Mouse (Mus musculus): ENCODE results near the gene 5430419D17Rik. TPM values are rescaled to one million over a fixed set of nuclear protein-coding genes. Genes with fewer than 3 reads are reported as not detected.

Gene 5430419D17Rik
- not detected for total RNA-seq (2021)
- long read RNA-seq, experiment 1 = 0 reads
- long read RNA-seq, experiment 2 = 0 reads

DNA sequence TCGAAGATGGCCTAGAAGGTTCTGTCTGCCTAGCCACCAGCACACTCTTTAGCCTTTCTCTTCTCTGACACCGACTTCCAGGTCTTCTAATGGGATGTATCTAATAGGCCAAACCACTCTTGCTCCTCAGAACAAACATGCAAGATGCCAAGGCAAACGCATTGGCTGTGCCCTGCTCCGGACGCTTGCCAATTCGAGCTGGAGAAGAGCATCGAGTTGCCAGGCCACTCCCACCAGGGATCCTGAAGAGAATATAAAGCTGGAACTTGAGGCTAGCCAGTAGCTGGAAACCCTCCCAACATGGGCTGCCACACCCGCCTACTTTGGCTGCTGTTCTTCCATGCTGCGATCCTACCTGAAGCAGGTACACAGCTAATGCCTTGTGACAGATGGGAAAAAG, at the start of gene 5430419D17Rik:
Gene 5430419D17Rik, plus strand, starts transcription at position 282 of the 400 bp plus-strand sequence.
- DNase-seq (ENCODE audit: low spot score in 2 of 2) = no peak
- intact Hi-C loops (cut with DNase I) = no loop called here

DNA sequence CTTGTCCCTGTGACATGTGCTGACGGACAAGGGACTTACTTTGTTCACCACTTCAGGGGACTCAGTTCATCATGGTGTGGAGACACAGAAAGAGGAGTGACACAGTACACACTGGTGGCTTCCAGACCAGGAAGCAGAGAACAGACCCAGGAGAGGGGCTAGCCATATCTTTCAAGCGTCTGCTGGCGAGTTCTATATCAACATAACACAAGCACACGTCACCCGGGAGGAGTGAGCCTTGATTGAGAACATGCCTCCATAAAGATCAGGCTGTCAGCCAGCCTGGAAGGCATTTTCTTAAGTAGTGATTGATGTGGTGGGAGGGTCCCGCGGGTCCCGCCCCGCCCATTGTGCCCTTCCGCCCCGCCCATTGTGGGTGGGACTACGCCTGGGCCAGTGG, 44.2 kb upstream of the 5430419D17Rik start:
- intact Hi-C loops (cut with DNase I) = no loop called here
- no peak for DNase-seq (ENCODE audit: low spot score in 2 of 2)

DNA sequence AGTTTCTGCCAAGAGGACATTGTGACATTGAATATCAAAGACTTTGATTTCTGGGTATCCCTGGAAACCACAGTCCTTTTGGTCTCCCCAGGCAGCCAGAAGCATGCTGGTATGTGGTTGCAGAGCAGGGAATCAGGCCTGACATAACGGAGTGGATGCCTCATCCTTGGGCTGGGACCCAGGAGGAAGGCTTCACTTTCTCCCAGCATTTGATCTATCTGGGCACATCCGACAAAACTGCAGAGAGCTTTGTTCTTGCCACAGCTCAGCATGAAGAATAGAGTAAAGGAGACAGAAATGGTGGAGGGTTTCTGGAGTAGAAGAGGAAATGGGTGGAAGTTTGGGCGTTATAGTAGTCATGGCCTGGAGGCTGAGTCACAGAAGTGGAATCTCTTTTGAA, 41.0 kb upstream of the 5430419D17Rik start:
- intact Hi-C loops (cut with DNase I) = no loop called here

DNA sequence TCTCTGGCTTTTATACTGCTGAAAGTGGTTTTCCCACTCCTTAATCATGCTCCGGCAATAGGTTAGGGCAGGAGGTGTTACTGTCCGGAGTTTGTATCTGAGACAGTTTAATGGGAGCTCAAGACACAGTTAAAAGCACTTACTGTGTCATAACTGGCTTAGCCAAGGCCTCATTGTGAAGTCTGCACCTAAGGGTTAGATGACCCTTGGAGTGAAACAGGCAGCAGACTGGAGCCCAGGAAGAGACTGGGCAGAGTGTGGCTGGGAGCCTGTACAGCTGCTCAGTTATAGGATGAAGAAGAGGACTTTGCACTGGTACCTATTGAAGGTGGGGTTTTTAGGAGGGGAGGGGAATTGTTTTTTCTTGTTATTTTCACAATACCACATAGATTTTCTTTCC, 28.0 kb upstream of the 5430419D17Rik start, which contains the start of gene 4933402N03Rik:
Gene 4933402N03Rik, minus strand, starts transcription at position 101 of the 400 bp plus-strand sequence.
- no peak for DNase-seq (ENCODE audit: low spot score in 2 of 2)
- intact Hi-C loops (cut with DNase I) = no loop called here

More for the DNA sequence above, 41.0 kb upstream of the 5430419D17Rik start:
- no peak for DNase-seq (ENCODE audit: low spot score in 2 of 2)

DNA sequence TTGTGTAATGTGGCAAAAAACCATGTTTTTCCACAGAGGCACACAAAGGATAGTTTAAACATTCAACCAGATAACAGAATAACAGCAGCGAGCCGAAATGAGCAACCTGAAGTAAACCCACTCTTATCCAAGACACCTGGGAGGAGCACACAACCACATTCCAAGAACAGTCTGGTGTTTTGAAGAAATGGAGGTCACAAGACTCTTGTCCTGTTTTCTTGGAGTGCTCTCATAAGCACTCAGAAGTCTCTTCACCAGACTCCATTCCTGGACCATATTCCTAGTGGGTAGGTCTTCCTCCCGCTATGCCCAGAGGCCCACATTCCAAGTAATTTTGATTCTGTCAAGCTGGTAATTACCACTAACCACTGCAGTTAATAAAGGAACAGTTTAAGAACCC, 24.0 kb upstream of the 5430419D17Rik start:
- no peak for DNase-seq (ENCODE audit: low spot score in 2 of 2)
- intact Hi-C loops (cut with DNase I) = no loop called here

DNA sequence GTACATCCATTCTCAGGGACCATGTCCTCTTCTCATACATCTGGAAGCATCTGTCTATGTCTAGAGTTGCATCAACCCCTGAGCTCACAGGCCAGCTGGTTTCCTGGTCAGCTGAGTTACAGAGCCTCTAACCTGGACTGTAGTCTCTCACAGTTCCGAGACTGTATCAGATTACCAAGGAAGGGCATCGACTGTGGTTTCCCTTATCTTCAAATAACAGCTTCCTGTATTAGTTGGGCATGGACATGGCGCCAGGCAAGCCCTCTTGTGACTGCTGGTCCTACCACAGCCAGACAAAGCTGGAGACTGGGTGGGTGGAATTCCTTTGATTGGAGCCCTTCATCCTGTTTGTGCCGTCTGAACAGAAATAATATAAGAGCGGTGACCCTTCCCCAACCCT, 21.2 kb upstream of the 5430419D17Rik start:
- intact Hi-C loops (cut with DNase I) = no loop called here
- DNase-seq (ENCODE audit: low spot score in 2 of 2) = no peak

DNA sequence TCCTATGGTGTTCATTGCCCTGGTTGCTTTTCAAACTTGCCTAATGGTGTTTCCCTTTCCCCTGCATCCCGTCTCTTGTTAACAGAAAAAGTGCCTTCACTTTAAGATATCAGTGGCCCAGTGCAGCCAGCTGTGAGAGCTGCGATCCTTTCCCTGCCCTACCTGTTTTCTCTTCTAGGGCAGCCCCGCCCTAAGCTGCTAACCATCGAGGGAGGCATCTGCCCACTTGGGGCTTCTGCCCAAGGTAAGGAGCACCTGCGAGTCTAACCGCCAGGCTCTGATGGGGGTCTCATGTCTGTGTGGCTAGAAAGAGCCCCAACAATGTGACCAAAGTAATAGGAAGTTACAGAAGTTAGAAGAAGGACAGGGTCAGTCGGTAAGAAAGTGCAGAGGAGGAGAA, 12.0 kb upstream of the 5430419D17Rik start:
- intact Hi-C loops (cut with DNase I) = no loop called here
- no peak for DNase-seq (ENCODE audit: low spot score in 2 of 2)

DNA sequence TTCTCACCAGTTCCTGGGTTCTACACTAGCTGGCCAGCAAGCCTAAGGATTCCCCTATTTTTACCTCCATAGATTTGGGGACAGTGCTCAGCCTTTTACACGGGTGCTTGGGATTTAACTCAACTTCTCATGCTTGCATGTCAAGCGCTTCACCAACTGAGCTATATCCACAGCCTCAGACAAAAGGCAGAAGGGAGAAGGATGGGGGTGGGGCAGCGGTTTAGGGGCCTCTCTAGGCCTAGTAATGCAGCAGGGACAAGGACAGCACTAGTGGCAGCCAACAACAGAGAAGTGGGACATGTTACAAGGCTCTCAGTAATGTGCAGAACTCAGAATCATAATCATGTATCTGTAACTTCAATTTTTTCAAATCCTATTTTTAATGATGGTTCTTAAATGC, 6.4 kb upstream of the 5430419D17Rik start:
- no peak for DNase-seq (ENCODE audit: low spot score in 2 of 2)
- intact Hi-C loops (cut with DNase I) = no loop called here

DNA sequence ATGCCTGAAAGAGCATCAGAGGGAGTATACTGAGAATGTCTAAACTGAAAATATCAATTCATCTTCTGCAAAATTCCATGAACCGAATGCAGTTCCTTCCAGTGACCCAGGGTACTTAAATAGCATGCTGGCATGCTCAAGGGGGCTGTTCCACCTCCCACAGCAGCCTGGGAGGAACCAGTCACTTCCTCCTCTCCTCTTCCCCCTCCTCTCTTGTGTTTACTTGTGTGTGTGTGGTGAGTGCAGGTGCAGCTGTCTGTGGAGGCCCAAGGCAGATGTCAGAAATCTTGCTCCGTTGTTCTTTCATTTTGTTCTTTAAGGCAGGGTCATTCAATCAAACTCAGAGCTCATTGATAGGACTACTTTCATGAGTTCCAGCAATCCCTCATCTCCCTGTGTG, 5.1 kb upstream of the 5430419D17Rik start:
- DNase-seq (ENCODE audit: low spot score in 2 of 2) = no peak
- intact Hi-C loops (cut with DNase I) = no loop called here

DNA sequence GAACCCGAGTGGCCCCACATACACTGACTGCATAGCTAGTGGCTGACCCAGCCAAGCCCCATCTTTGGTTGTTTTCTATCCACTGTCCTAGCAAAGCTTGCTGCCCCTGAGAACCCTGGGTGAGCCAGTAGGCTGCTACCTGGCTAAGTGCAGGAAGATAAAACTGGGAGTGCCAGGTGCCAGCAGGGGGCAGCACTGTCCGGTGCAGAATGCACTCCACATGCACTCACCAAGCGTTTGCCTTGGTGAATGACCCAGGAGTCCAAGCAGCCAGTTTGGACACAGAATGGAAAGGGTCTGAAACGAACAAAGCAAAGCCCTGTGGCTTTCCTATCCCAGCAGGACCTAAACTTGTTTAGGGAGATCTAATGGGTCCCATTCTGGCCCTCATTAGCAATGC, 8.5 kb downstream of the 5430419D17Rik start:
- intact Hi-C loops (cut with DNase I) = no loop called here
- DNase-seq (ENCODE audit: low spot score in 2 of 2) = peak in 1 of 2 experiments; percentile 21

DNA sequence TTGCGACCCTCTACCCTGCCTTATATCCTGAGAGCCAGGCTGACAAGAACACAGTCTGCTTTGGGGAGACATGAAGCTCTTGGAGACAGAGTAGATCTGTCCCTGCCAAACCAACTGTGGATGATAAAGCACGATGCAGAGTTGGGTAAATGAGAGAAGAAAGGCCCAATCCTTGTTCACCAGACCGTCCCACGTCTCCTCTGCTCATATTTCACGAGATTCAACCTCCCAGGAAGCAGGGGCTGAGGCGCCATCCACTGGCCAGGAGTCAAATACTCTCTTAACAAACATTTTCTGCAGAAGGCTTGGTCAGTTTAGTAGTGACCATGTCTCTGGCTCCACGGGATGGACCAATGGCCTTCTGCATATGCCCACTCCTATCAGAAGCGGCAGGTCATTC, 10.1 kb downstream of the 5430419D17Rik start:
- intact Hi-C loops (cut with DNase I) = no loop called here
- no peak for DNase-seq (ENCODE audit: low spot score in 2 of 2)

DNA sequence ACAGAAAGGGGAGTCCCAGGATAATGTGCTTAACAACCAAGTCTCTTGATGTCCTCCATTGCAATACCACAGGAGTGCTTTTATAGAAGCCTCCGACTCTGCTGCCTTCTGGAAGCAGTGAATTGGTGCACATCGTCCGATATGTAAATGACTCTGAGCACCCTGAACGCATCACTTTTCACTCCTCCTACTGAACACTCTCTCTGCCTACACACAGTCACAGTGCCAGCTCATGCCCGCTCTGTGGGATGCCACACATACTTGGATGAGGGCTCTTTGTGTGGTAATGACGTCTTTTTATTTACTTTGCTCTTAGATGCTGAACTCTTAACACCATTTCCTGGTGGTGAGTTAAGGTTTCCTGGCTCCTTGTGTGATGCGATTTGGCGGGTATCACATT, 12.8 kb downstream of the 5430419D17Rik start:
- intact Hi-C loops (cut with DNase I) = no loop called here
- DNase-seq (ENCODE audit: low spot score in 2 of 2) = peak; percentile 24 to 52

DNA sequence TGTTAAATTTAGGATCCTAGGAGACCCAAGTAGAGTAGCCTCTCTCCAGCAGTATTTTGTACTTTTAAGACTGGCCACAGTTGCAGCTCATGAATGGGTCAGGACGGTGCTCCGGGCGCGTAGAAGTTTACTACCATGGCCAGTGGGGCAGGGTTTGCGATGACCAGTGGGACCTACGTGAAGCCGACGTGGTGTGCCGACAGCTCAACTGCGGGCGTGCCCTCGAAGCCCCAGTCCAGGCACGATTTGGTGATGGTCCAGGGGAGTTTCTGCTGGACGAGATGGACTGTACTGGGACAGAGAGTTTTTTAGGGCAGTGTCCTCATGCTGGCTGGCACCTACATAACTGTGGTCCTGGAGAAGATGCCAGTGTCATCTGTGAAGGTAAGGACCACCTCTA, 13.8 kb downstream of the 5430419D17Rik start:
- no peak for DNase-seq (ENCODE audit: low spot score in 2 of 2)
- intact Hi-C loops (cut with DNase I) = no loop called here

DNA sequence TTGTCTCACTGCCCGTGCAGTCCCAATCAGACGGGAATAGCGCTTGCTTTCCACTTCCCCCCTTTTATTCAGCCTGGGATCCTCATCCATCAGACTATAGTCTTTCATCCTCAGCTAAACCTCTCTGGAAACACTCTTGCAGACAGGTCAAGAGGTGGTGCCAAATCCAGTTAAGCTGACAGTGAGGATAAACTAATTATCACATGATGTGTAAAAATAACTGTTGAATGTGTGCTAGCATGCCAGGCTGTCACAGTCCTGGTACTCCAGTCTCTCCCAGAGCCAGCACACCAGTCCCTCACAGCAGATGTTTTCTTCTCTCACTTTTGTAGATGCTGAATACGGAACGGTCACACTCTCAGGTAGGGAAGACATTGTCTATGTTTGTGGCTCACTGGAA, 48.9 kb downstream of the 5430419D17Rik start:
- intact Hi-C loops (cut with DNase I) = no loop called here
- DNase-seq (ENCODE audit: low spot score in 2 of 2) = no peak

DNA sequence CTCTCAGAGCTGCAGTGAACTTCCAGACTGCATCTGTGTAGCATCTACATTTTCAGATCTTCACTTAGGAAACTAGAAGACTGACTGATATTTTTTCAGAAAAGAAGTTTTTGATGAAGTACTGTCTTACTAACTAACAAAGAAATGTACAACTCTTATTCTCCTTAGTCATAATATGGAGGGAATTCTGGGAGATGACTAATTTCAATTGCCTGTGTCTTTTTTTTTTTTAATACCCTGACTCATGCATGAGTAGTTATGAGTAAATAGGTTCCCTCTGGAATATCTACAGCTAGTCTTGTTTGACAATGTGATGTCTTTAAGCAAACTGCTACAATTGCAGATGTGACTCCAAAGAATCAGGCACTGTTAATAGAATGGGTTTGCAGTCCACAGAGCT, 61.9 kb downstream of the 5430419D17Rik start:
- intact Hi-C loops (cut with DNase I) = no loop called here
- no peak for DNase-seq (ENCODE audit: low spot score in 2 of 2)

DNA sequence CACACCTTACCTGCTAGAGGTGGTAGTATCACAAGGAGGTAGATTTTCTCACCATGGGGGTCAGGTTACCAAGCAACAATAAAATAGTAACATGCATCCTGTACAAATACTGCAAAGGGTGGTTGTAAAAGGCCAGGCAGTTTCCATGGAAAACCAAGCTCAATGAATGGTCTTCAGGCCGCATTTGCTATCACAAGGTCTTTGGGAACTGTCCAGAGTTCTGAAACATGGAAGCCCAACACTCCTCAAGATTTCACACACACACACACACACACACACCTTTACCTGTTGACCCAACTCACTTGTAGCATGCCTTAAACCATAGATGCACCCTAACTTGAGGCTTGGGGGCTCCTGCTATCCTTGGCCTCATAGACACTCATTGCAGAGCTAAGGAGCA, 70.8 kb downstream of the 5430419D17Rik start:
- no peak for DNase-seq (ENCODE audit: low spot score in 2 of 2)
- intact Hi-C loops (cut with DNase I) = no loop called here

DNA sequence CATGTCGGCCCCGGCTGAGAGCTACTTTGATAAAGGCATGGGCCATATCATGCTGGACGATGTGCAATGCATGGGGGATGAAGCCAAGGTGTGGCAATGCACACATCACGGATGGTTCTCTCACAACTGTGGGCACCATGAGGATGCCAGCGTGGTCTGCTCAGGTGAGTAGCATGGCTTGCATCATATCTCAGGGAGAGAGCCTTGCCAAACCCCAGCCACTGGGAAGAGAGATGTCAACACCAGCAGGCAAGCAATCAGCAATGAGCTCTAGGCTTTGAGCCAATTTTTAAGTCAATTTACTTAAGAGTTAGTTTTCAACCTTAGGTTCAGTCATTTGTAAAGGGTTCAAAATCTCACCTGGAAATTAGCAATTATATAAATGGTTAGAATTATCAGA, 82.6 kb downstream of the 5430419D17Rik start:
- intact Hi-C loops (cut with DNase I) = no loop called here
- no peak for DNase-seq (ENCODE audit: low spot score in 2 of 2)

DNA sequence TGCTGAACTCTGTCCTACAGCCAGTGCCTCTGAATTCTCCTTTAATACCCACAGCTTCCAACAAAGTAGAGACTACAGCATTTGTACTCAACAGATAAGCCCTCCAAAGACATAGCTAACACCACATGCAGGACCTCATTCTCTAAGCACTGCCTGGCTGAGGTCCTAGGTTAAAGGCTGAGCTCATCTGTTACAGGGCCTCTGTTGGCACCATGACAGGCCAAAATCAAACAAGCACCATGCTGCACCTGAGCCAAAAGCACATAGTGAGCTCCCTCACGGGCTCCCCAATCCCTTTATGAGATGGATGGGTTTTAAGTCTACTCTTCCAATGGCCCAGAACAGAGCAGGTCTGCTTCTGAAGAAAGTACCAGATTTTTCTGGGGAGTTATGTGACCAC, 83.1 kb downstream of the 5430419D17Rik start:
- intact Hi-C loops (cut with DNase I) = no loop called here
- DNase-seq (ENCODE audit: low spot score in 2 of 2) = no peak

DNA sequence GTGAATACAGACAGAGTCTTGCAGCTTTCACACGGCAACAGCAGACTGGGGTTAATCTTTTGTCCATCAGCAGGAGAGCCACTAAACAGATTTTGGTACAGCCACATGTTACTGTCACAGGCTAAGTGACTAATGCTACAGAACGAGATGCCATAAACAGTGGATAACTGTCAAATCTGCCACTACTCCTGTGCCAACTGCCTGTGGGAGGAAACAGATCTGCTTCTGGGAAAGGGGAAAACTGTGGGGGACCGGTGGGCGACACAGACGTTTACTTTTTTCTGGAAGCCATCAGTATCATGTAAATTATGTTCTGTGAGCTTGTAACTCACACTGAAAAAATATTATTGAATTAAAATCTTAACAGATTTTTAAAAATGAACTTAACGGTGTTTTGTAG, 86.7 kb downstream of the 5430419D17Rik start:
- intact Hi-C loops (cut with DNase I) = no loop called here
- peak; percentile 11 to 14 for DNase-seq (ENCODE audit: low spot score in 2 of 2)

DNA sequence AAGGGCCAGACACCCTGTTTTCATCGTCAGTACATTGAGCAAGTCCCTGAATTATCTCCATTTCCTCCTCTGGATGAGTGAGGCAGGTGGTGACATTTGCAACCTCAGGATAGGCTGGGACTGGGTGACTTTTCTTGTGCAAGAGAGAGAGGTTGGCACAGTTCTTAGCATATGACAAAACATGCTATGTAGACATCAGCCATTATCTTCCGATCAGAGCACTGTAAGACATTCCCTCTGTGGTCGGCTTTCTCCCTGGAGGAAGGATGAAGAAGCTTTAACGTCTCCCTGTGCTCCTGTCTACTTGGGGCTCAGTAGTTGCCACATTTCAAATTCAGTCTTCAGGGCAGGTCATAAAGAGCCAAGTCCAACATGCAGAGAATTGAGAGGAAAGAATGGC, 90.0 kb downstream of the 5430419D17Rik start:
- intact Hi-C loops (cut with DNase I) = no loop called here
- DNase-seq (ENCODE audit: low spot score in 2 of 2) = no peak

DNA sequence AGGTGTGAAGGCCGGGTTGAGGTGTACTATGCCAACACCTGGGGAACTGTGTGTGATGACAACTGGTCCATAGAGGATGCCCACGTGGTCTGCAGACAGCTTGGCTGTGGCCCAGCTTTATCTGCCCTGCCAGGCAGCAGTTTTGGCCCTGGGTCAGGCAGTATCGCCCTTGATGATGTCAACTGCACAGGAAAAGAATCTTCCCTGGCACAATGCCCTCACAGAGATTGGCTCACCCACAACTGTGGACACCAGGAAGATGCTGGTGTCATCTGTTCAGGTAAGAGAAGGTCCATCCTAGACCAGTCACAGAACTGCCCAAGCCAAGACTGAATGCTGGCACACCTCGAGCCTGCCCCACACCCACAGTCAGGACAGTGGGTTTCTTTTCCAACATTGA, 91.6 kb downstream of the 5430419D17Rik start:
- DNase-seq (ENCODE audit: low spot score in 2 of 2) = no peak
- intact Hi-C loops (cut with DNase I) = no loop called here

DNA sequence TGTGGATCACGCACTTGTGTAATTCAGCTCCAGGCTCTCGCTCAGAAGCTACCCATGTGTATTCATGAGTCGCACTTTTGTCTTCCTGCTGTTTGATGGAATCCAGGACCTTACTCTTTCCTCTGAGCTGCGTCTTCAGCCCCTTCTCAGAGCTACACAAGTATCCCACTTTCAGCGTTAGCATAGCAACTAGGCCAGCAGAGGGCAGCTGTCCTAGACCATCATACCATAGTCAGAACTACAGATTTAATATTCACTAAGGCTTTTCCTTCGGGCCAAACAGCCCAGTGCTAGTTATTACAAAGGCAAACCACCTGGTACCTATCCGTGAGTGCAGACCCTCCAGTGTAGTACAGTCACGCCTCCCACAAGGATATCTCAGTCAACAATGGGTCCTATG, 122.9 kb downstream of the 5430419D17Rik start:
- DNase-seq (ENCODE audit: low spot score in 2 of 2) = no peak
- intact Hi-C loops (cut with DNase I) = no loop called here

All from left cerebral cortex, postnatal 14 days (tissue).